ENCODE assay signal across 7 mouse cellular contexts in genomic region chr1:133491857-133492290, GRCm38 (mm10).
DNase-seq lines count a peak whose midpoint lies in the region; ATAC-seq and TF ChIP-seq lines count a peak whose summit lies in the region.

No protein-coding gene starts in this region.

- WGBS in heart, postnatal 0 days = 3% methylated on average over 4 of the region's 4 CpGs

- TF ChIP-seq EP300 in heart, postnatal 0 days (IDR thresholded peaks at IDR 0.05; ENCODE audit: low read depth) = no peak

- peak; percentile 1; the same call in 1 of the 2 replicates for ATAC-seq in heart, postnatal 0 days (ENCODE audit: insufficient read depth, low read depth)
- ATAC-seq in activated CD4-positive, CD25-positive, alpha-beta regulatory T cell, adult 4 months = no peak
- no peak for ATAC-seq in megakaryocyte-erythroid progenitor cell, adult 5-6 weeks (replicated peaks; ENCODE audit: low FRiP score, low TSS enrichment, poor library complexity, severe bottlenecking)

- peaks cover 24% of the 10 kb centered on the region for H3K4me1 ChIP-seq in heart, postnatal 0 days (ENCODE audit: control insufficient read depth, insufficient read depth)

- no peaks in the 10 kb centered on the region for H3K36me3 ChIP-seq in heart, postnatal 0 days (replicated peaks; ENCODE audit: control insufficient read depth, insufficient read depth, low read length)

- H3K27me3 ChIP-seq in heart, postnatal 0 days (ENCODE audit: control insufficient read depth, insufficient read depth, low read length) = no peaks in the 10 kb centered on the region

- peak overlapping the region; percentile 77 for H3K27ac ChIP-seq in heart, postnatal 0 days (ENCODE audit: low read depth)

- H3K9me3 ChIP-seq in heart, postnatal 0 days (replicated peaks; ENCODE audit: control insufficient read depth, low read length) = no peaks in the 10 kb centered on the region

- peak overlapping the region; percentile 55; the same call in 1 of the 2 replicates for H3K9ac ChIP-seq in heart, postnatal 0 days (replicated peaks; ENCODE audit: low read depth, low read length)

- 0 out of 2 replicates have a peak, but pooled peaks have one; percentile 7 for TF ChIP-seq CTCF in heart, postnatal 0 days (IDR thresholded peaks at IDR 0.05; ENCODE audit: low read depth)

- peak overlapping the region; percentile 37; the same call in 1 of the 2 replicates for H3K4me3 ChIP-seq in heart, postnatal 0 days (ENCODE audit: low read depth, low read length)

- peak overlapping the region; percentile 62 for H3K4me2 ChIP-seq in heart, postnatal 0 days (ENCODE audit: low read depth, low read length)

- peak; percentile 34 for DNase-seq in thymus, postnatal 14 days
- DNase-seq in thymus, postnatal 36 days = no peak
- peak; percentile 9 for DNase-seq in heart, postnatal 0 days (ENCODE audit: low spot score)
- DNase-seq in lung, postnatal 10 days = peak; percentile 66
- DNase-seq in yolk sac, embryonic 10.5 days (ENCODE audit: low spot score) = no peak

Comparison
In these comparisons a context has a peak if more than half of its experiments do, and no peak if none do; other contexts are left out.
1. DNase-seq: peak in thymus, postnatal 14 days (single experiment), heart, postnatal 0 days (single experiment) and lung, postnatal 10 days (single experiment); none in thymus, postnatal 36 days (0 of 2) and yolk sac, embryonic 10.5 days (single experiment).